Mouse (Mus musculus) limb, embryonic 14.5 days (tissue): ENCODE measurements around the gene Ptprg. TPM values are rescaled to one million over a fixed set of nuclear protein-coding genes. Genes with fewer than 3 reads are reported as not detected.

Experiments used
- ATAC-seq: fragments of 200-750 bp; cut with Nextera tagmentation; 2 replicates; pipeline ENCODE4 v1.8.0; 2017; ENCODE audit warnings: low read depth, moderate number of reproducible peaks, moderate TSS enrichment; ENCODE audit not compliant: low FRiP score
- DNase-seq: peaks from one replicate; pipeline ENCODE4 v3.0.0-alpha.2; 2015; ENCODE audit warnings: low spot score
- H3K27ac ChIP-seq: fragments of 300-500 bp; sonication (generic); replicated peaks from 2 replicates; pipeline ENCODE4 v1.5.1; 2014; ENCODE audit warnings: low read depth, mild to moderate bottlenecking, low read length, moderate library complexity, mixed read lengths
- H3K27me3 ChIP-seq: fragments of 300-500 bp; sonication (generic); 2 replicates; pipeline ENCODE4 v1.6.1; 2014; ENCODE audit warnings: low read length, mixed read lengths; ENCODE audit not compliant: control insufficient read depth, insufficient read depth
- H3K36me3 ChIP-seq: fragments of 300-500 bp; sonication (generic); 2 replicates; pipeline ENCODE4 v1.6.1; 2014; ENCODE audit warnings: mild to moderate bottlenecking, low read length, moderate library complexity, mixed read lengths; ENCODE audit not compliant: control insufficient read depth, insufficient read depth
- H3K4me1 ChIP-seq: fragments of 300-500 bp; sonication (generic); 2 replicates; pipeline ENCODE4 v1.6.1; 2014; ENCODE audit warnings: antibody characterized with exemption, low read length, mixed read lengths; ENCODE audit not compliant: control insufficient read depth, insufficient read depth
- H3K4me2 ChIP-seq: fragments of 300-500 bp; sonication (generic); replicated peaks from 2 replicates; pipeline ENCODE4 v1.6.1; 2014; ENCODE audit warnings: low read depth, mild to moderate bottlenecking, low read length, moderate library complexity; ENCODE audit not compliant: severe bottlenecking
- H3K4me3 ChIP-seq: fragments of 300-500 bp; sonication (generic); replicated peaks from 2 replicates; pipeline ENCODE4 v1.5.1; 2014; ENCODE audit warnings: low read length
- H3K9ac ChIP-seq: fragments of 300-500 bp; sonication (generic); 2 replicates; pipeline ENCODE4 v1.6.1; 2014; ENCODE audit warnings: mild to moderate bottlenecking, low read depth, low read length, moderate library complexity; ENCODE audit not compliant: severe bottlenecking
- H3K9me3 ChIP-seq: fragments of 300-500 bp; sonication (generic); 2 replicates; pipeline ENCODE4 v1.6.1; 2016; ENCODE audit warnings: low read length; ENCODE audit not compliant: control insufficient read depth
- POLR2A ChIP-seq: fragments of 200-500 bp; IDR thresholded peaks from 2 replicates; pipeline ENCODE4 v1.8.0; 2012; ENCODE audit warnings: inconsistent platforms, mild to moderate bottlenecking, moderate library complexity, borderline replicate concordance; ENCODE audit not compliant: insufficient read depth, insufficient read length; ENCODE audit errors: extremely low read depth
- WGBS: fragments of 180-500 bp; shearing (Covaris S2); extraction: QIAGEN DNeasy Blood & Tissue Kit; methylation state at CpG from one replicate; pipeline ENCODE4 v1.1.7; 2014; 5-methylcytosine and 5-hydroxymethylcytosine counted together
- polyA plus RNA-seq, 2 experiments: library from polyadenylated mRNA; depleted of rRNA in 1 of 2; stranded (reverse) in 1 of 2; unstranded in 1 of 2; fragments of >200 nt; fragmentation: Nextera tagmentation in 1 of 2; extraction: Ambion mirVana in 1 of 2; gene quantifications; 2 replicates each; pipeline versions ENCODE4 v1.2.1 to v1.2.3; 2012 to 2014

Ptprg gene
- polyA plus RNA-seq, 2 experiments: 25.5 to 28.6 TPM

DNA sequence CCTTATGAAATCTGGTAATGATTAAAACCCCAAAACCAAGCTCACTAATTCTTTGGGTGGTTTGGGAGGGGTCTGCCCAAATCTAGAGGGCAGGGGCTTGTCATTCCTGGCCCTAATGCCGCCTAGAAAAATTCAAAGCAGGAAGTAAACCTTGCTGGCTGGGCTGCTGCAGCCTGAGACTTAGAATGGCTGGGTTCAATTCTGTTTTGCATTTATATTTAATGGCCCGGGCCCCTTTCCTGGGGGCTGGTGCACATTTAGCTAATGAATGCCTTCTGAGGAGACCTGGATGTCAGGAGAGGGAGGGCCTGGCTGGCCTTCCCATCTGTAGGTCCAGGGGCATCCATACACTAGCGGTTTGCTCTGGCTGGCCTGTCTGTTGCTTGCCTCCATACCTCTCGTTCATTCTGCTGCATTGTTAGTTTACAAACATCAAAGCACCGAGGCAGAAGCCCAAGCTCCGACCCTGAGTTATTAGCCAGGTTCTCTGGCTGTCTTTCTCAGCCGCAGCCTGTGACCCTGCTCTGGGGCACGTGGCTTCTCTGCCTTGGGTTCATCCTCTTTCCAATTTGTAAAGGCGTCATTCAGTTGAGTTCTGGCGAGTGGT is 67.7 kb downstream of the Ptprg start:
- TF ChIP-seq POLR2A: no peak
- Histone ChIP-seq H3K27me3 (no peaks in the 10 kb centered on the region), H3K9me3 (no peaks in the 10 kb centered on the region), H3K4me3 (no peak overlapping the region), H3K9ac (0 out of 2 replicates have a peak overlapping the region, but pooled peaks have one; percentile 6), H3K27ac (no peak overlapping the region), H3K4me1 (peaks cover 19% of the 10 kb centered on the region), H3K36me3 (no peaks in the 10 kb centered on the region), H3K4me2 (no peak overlapping the region)
- 11% methylated on average over 10 of the region's 10 CpGs for WGBS
- DNase-seq: no peak
- ATAC-seq: no peak

DNA sequence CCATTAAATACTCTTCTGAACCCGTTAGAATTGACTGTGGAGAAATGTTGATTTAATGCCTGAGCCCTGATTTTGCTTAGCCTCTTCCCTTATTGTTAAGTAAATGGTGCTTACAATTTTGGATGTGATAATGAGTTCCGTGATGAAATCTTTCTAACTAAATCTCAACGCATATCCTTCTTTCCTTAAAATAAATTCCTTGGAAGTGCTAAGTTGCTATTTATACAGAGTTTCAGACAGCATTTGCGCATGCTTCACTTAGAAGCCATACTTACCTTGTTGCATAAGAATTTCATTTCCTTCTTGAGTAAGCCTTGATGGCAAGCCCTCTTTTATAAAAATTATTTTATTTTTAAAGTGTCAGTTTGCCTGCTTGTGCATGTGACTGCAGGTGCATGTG is 70.2 kb downstream of the Ptprg start:
- Histone ChIP-seq H3K4me1 (peaks cover 15% of the 10 kb centered on the region), H3K9ac (no peak overlapping the region), H3K36me3 (no peaks in the 10 kb centered on the region), H3K27ac (no peak overlapping the region), H3K4me3 (no peak overlapping the region), H3K27me3 (no peaks in the 10 kb centered on the region), H3K4me2 (no peak overlapping the region), H3K9me3 (no peaks in the 10 kb centered on the region)
- WGBS: 76% methylated on average over 4 of the region's 4 CpGs
- DNase-seq: no peak
- ATAC-seq: no peak
- TF ChIP-seq POLR2A: no peak

DNA sequence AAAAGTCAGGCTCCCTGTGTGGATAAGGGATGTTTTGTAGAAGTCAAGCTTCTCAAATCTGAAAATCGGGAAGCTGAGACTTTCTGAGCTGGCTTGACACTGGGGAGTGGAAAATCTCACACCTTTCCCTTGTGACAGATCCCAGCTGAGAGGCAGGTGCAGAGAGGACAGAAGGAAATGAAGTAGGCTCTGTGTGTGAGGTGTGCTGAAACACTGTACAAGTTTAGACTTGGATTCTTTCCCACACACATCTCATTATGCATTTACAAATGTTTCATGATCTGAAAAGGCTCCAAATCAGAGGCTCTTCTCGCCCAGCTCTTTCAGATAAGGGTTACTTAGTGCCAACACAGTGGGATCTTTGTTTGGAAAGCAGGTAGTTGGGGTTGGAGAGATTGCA is 77.4 kb downstream of the Ptprg start:
- no peaks in the 10 kb centered on the region for H3K9me3 ChIP-seq
- no peak overlapping the region for H3K4me2 ChIP-seq
- DNase-seq (no peak), ATAC-seq (no peak)
- H3K9ac ChIP-seq: no peak overlapping the region
- H3K36me3 ChIP-seq: no peaks in the 10 kb centered on the region
- H3K27ac ChIP-seq: no peak overlapping the region
- no peaks in the 10 kb centered on the region; the same call in 1 of the 2 replicates for H3K4me1 ChIP-seq
- no peaks in the 10 kb centered on the region for H3K27me3 ChIP-seq
- TF ChIP-seq POLR2A: no peak
- WGBS: 53% methylated on average over 2 of the region's 2 CpGs
- no peak overlapping the region for H3K4me3 ChIP-seq

DNA sequence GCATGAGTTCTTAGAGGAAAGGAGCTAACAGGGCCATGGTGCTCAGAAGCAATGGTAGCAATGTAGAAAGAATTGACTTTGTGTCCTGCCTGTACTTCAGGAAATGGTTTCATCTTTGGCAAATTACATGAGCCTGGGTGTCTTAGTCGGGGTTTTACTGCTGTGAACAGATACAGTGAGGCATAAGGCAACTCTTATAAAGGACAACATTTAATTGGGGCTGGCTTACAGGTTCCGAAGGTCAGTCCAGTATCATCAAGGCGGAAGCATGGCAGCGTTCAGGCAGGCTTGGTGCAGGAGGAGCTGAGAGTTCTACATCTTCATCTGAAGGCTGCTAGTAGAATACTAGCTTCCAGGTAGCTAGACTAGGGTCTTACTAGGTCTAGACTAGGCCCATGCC is 78.2 kb downstream of the Ptprg start:
- Histone ChIP-seq H3K27me3 (no peaks in the 10 kb centered on the region), H3K36me3 (no peaks in the 10 kb centered on the region), H3K4me2 (no peak overlapping the region), H3K27ac (no peak overlapping the region), H3K4me1 (no peaks in the 10 kb centered on the region; the same call in 1 of the 2 replicates), H3K9me3 (no peaks in the 10 kb centered on the region), H3K4me3 (no peak overlapping the region), H3K9ac (no peak overlapping the region)
- no peak for DNase-seq
- no peak for ATAC-seq
- 87% methylated on average over 4 of the region's 4 CpGs for WGBS
- TF ChIP-seq POLR2A: no peak

DNA sequence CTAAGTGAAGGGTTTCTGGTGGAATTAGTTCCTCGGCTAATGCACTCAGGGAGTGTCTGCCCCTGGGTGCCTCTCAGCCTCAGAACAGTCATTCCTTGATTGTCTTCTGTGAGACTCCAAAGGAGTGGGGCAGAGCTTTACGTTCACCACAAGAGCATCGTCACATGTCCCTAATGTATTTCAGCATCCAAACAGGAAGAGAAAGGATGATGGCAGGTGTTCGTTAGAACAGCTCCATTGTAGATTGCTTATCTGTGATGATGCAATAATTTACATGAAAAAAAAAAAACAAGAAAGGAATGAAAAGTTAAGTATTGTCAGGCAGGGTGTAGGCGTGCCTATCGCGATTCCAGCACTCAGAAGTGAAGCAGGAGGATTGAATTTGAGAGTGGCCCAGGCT is 84.3 kb downstream of the Ptprg start:
- Histone ChIP-seq H3K36me3 (no peaks in the 10 kb centered on the region), H3K4me1 (no peaks in the 10 kb centered on the region), H3K4me2 (no peak overlapping the region), H3K4me3 (no peak overlapping the region), H3K27me3 (no peaks in the 10 kb centered on the region), H3K27ac (no peak overlapping the region), H3K9ac (no peak overlapping the region), H3K9me3 (no peaks in the 10 kb centered on the region)
- TF ChIP-seq POLR2A: no peak
- 89% methylated on average over 7 of the region's 7 CpGs for WGBS
- ATAC-seq (no peak), DNase-seq (no peak)
